Mouse (Mus musculus): Measurements from ENCODE around the gene Mafg.

Mafg gene

DNA sequence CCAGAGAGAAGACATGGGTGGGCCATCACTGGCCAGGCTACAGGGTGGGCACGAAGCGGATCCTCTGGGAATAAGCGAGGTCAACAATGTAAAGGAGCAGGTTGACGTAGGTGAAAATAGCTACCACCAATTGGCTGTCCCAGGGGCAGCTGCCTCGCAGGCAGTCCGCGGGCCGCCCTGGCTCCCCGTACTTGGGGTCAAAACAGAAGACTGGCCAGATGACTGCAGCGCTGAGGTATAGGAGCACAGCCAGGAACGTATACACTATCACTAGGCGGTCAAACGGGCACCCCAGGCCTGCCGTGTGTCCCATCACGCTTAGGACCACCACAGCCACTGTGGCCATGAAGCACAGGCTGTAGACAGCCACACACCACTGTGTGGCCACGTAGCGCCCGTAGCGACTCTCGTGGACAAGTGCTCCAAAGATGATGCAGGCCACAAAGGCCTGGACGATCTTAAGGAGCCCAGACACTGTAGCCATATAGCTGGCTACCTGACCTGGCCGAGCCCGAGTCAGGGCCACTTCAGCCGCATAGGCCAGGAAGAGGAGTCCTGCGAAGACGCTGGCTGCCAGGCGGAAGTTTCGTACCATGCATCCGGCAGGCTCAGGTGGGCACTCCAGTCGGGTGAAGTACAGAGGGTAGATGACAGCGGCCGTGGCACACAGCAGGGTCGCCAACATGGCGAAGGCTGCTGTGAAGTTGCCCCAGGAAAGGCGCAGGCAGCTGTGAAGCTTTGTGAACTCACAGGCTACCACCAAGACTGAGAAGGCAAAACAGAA is 13.8 kb upstream of the Mafg start:
- no peak for DNase-seq (ENCODE audit: low read depth, low spot score)

DNA sequence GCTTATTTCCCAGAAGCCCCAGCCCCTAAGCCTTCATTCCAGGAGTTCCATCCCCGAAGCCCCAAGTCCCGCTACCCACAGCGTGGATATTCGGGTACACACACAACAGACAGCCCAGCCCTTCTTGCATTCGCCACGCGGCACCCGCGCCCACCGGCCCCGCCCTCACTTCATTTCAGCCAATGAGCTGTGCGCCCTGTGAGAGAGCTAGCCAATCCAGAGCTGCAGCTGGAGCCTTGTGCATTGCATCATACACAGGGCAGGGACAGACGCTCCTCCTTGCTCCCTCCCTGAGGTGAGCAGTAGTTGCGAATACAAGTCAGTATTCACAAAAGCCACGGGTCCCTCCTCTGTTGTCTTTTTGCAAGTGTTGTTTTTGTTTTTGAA is 10.2 kb upstream of the Mafg start, which contains the start of gene Pycr1:
Pycr1 (minus strand) TSS at position 169 of the 387 bp plus-strand sequence.
- peak; percentile 95 for DNase-seq (ENCODE audit: low read depth, low spot score)

DNA sequence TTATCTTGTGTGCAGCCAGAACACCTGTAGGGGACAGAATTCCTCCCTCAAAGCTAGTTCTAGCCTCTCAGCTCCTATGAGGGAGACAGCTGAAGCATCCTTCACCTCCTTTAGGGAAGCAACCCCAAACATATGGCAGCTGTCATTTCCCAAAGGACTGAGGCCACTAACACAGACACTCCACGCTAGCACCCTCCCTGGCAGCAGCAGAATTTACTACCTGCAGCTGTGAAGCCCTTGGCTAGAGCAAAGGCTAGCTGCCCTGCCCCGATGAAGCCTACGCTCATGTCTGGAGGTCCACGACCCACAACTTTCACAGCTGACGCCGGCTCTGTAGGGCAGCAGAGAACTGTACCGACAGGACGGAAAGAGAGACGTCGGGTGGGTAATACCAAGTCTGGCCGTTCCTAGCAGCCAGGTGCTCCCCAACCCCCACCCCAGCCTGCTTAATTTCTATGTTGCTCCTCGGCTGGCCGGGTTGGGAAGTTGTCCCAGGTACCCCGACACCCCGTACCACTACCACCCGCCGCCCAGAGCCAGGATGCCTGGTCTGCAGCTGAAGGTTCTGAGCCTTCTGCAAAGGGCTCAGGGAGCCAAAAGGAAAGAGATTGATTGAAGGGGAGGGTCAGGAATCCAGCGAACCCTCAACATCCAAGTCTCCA is 9.7 kb upstream of the Mafg start:
- no peak for DNase-seq (ENCODE audit: low read depth, low spot score)

DNA sequence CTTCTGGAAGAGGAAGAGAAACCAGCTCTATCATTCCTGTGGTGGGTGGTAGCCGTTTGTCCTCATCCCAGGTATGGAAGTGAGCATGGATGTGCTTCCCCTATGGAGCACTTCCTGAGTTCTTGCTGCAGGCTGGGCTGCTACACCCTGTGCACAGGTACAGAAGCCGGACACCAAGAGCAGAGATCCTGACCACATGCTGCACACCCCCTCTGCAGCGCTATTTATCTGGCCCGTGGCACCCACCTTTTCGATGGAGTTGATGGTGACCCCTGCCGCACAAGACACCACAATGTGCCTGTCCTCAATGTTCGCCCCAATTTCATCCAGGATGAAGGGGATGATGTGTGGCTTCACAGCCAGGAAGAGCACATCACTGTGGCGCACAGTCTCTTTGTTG is 8.5 kb upstream of the Mafg start:
- DNase-seq (ENCODE audit: low read depth, low spot score) = no peak

DNA sequence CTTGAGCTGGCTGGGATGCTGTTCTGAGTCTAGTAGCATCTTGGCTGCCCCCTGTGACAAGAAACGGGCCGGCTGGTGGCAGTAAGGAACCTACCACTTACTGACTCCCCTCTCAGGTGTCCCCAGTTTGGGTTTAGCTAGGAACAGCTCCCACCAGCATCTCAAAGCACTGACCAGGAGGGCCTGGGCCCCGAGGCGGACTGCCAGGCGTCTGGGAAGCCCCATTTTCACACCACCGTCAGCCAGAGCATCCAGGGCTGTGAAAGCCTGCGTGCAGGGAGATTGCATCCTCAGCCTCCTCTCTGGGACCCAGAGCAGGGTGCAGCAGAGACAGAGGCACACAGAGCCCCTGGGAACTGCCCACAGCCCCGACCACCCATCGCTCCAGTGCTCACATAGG is 7.9 kb upstream of the Mafg start:
- DNase-seq (ENCODE audit: low read depth, low spot score) = no peak

DNA sequence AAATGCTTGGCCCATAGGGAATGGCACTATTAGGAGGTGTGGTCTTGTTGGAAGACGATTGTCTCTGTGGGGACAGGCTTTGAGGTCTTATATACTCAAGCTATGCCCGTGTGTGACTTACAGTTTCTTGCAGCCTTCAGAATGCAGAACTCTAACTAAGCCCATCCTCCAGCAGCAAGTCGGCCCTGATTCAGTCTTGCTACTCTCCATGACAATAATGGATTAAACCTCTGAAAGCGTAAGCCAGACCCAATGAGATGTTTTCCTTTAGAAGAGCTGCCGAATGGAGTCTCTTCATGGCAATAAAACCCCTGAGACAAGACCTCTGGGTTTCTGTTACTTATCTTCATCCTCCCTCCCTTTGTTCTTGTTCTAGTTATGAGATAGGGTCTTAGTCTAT is 1.4 kb upstream of the Mafg start:
- no peak for DNase-seq (ENCODE audit: low read depth, low spot score)

DNA sequence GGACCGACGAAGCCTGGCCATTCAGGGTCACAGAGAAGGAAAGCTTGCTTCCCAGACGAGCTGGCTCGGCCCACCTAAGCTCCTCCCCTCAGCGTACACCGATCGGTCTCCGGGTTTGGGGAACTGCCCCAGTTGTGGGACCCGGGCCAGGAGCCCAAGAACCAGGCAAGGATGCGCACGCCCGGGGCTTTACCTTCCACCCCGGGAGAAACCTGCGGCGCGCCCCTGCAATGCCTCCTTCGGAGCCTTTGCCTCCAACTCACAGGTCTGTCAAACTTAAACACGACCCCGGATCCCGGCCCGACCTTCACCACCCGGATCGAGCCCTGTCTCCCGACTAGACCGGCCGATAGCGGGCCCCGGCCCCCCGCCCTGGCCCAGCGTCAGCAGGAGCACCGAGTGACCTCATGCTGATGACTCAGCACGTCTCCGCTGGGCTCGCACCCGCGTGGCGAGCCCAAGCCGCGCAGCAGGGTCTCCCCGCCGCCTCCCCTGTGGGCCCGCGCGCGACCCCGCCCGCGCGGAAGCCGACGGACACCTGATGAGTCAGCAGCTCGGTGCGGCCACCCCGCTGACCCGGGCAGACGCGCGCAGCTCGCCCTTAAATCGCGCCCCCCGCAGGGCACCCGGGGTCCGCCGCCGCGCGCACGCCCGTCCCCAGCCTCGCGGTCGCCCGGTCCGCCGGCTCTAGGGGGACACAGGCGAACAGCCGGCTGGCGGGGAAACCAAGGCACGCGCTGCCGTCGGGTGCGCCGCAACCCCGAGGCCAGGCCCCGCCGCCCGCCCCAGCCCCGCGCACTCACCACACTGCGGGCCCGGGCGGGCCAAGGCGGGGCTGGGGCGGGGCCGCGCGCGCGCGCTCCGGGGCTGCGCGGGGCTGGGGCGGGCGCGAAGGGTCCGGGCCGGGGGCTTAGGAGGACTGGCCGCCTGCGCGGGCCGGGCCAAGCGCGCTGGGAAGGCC is 561 bp downstream of the Mafg start:
- DNase-seq (ENCODE audit: low read depth, low spot score) = peak; percentile 76

DNA sequence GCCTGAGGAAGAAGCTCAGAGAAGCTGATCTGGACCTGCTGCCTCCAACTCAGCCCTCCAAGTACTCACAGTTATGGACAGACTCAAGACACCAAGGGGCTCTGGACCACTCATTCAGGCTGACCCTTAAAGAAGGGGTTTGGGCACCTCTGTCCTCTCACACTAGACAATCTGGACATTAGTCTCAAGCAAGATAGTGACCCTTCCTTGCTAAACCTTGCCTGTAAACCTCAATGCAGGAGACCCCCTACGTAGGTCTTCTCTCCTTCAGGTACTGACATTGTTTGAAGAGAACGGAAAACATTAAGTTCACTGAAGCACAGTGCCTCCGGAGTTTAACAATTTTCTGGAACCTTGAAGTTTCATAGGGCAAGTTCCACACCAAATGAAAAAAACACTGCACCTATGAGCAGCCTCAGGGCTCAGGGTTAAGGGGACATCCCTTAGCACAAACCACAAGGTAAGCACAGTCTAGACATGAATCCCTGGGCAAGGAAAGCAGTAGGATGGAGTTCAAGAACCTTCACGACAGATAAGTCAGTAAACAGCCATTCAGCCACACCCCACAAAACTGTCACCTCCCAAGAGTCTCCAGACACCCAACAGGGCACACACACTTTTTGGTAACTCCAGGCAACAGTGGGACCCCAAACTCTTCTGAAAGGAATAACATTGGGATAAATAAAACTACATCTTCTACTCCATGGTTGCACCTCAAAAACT is 1.5 kb downstream of the Mafg start:
- DNase-seq (ENCODE audit: low read depth, low spot score) = no peak

DNA sequence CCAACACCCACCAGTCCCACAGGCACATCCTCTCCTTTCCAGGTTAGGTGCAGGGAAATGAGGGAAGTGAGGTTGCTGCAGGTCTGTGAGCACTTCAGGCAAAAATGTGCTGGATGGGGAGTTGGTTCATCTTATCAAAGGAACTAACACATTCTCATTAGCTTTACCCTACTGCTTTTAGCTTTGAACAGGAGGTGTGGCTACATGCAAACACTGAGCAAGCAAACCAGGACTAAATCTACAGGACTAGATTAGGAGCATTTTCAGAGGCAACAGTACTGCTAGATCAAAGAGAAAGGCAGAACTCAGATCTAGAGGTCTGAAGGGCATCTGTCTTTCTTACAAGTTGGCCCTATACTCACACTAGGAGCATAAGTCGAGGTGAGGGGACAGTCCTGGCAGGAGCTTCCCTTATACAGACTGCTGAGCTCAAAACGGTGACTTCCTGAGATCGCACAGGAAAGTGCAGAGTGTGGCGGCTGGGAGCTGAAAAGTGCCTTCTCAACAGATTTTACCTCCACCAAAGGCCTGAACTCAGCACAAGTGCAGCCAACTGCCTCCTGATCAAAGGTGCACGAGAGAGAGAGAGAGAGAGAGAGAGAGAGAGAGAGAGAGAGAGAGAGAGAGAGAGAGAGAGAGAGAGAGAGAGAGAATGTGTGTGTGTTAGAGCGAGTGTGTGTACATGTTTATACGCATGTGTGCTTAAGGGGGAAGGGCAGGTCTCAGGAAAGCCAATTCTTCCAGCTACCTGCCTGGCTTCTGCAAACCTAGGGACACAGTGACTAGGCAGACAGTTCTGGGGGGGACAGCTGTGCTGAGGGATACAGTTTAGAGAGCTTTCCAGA is 2.3 kb downstream of the Mafg start:
- no peak for DNase-seq (ENCODE audit: low read depth, low spot score)

DNA sequence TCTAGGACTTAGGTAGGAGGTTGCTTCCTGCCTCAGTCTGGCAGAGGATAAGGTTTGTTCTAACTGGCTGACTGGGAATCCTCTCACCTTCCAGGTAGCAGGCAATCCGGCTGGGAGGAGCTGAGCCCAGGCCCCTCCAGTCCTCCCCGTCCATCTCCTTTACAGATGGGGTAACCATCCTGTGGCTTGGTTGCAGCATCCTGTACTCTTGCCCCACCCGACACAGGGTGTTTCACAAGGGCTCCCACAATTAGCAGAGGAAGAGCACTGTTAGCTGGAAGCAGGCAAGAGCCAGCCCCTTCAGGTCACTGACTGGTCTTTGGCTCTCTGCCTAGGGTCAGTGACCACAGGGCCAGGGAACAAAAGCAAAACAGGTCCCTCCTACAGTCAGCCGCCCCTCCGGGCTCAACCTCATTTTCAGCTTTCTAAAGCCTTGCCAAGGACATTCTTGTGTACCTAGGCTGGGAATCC is 3.0 kb downstream of the Mafg start:
- no peak for DNase-seq (ENCODE audit: low read depth, low spot score)

DNA sequence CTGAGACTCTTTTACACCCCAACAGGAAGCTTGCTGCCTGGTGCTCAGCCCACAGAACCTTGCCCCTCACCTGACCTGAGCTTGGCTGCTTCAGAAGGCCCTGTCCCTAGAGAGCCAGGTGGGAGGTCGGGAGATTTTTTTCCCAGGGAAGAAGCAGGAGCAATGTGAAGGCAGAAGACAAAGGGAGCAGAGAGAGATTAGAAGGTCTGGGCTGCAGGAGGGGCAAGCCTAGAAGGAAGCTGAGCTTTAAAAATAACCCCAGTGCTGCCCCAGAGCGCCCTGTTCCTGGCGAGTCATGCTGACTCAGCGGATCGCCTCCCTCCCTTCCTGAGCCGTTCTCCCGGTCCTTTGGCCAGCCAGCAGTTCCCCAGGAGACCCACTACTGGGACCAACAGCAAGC is 3.5 kb downstream of the Mafg start:
- DNase-seq (ENCODE audit: low read depth, low spot score) = no peak

DNA sequence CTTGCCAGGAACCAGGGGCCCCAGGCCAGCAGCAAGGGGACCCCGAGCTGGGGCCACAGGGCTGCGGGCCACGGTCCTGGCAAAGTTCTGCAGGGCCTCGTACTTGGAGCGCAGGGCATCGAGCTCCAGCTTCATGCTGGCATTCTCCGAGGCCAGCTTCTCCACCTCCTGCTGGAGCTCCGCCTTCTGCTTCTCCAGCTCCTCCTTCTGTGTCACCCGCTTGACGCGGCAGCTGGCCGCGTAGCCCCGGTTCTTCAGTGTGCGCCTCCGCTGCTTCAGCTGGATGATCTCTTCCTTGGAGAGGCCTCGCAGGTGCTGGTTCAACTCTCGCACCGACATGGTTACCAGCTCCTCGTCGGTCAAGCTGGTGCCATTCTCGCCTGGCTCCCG is 4.1 kb downstream of the Mafg start:
- DNase-seq (ENCODE audit: low read depth, low spot score) = no peak

DNA sequence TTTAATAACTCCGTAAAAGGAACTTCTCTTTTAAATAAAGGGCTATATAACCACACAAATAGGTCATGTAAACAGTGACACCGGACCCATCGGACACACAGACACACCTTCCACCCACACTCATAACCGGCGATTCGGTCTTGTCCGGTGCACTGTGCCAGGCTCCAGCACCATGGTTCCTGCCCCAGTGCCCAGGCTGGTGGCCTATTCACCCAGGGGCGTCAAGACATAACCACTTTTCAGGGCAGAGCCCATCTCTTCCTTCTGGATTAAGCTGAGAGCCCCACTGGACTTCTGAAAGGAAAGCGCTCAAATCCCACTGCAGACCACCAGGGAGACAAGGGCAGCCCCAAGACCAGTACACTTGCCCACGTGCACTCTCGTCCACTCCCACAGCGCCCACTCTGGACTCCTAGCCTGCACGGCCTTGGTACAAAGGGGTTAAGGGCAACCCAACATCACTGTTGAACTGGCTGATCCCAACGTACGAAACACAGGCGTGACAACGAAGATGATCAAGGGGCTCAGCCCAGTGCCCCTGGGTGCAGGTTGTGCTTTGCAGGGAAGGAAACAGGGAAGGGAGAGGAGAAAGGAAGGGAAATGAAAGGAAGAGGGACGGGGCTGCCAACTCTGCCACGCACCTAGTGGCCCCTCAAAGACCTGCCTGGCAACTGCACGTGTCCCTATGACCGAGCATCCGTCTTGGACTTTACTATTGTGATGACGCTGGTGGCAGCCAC is 4.6 kb downstream of the Mafg start:
- DNase-seq (ENCODE audit: low read depth, low spot score) = no peak

DNA sequence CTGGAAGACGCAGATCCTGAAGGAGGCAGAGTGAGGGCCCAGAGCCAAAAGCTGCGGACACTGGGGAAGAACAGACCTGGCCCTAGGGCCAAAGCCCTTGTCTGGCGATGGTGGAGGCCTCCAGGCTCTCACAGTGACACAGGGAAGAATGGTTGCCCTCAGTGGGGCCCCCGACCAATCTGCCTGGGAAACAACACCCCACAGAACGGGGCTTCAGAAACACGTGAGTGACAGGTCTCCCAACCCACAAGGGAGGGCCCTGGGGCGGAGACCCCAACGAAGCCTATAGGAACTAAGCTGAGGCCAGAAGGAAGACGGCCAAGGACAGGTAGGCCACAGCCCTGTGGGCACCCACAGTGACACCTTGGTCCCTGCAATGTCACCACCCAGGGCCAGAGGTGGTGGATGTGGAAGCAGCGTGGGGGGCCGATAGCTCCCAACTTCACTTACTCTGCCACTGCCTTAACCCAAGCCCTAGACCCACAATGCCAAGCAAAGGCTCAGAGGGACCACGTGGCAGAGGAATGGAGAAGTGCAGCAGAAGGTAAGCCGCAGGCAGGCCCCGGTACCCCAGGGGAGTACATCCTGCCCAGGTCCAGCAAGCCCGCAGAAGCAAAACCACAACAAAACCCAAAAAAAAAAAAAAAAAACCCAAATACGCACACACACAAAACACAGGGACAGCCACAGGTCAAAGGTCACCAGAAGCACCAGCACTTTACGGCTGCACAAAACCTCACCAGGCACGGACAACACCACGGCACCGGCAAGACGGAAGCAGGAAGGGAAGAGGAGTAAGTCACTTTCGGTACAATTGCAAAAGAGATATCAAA is 5.7 kb downstream of the Mafg start:
- DNase-seq (ENCODE audit: low read depth, low spot score) = no peak

DNA sequence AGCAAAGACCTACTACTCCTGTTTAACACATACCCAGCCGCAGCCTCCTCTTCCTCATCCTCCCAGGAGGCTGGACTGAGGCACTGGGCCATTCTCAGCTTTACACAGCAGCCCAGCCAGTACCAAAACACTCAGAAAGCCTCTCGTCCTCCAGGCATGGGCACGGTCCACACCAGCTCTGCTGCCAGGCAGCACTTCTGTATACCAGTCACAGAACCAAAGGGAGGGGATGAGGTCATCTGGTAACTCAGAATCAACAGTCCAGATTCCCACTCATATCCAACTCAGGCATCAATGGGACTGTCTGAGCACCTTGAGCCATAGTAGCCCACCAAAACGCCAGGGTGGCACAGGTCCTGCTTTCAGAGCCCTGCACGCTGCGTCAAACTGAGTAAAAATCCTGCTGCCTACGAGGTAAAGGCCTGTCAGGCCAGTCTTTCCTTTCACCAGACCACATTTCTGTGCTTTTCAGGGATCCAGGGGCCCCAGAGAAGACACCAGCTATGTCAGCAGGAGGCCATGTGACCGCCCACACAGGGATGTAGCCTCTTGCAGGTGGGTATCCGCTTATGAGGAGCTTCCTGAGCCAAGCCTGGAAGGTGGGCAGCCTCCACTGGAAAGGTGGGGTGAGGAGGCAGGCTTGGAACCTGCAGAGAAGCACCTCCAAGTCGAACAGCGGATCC is 6.5 kb downstream of the Mafg start:
- no peak for DNase-seq (ENCODE audit: low read depth, low spot score)

DNA sequence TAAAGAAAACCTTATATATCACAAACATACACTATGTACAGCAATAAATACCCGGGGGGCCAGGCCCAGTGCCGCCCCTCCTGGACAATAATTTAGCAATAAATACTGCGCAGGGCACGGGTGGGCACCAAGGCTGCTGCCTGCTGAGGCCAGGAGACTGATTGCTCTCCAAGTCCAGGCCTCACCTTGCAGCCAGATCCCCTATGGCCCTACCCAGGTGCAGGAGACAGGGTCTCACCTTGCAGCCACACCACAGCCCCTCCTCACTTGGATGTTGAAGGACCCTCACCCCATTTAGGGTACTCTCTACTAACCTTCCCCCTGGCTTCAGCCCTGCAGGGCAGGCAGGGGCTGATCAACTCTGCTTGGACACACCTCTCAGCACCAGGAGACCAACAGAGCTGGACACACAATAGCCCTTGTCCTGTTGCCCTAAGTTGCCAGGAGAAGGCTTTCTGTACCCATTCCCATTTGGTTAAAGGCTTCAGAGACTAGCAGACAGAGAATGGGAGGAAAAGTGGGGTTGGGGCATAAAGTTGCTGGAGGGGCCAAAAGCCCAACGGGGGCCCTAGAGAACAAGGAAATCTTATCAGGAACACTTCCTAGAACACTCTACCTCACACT is 8.1 kb downstream of the Mafg start, which contains the start of gene Sirt7:
Sirt7 (minus strand) TSS at position 89 of the 624 bp plus-strand sequence.
- DNase-seq (ENCODE audit: low read depth, low spot score) = no peak

DNA sequence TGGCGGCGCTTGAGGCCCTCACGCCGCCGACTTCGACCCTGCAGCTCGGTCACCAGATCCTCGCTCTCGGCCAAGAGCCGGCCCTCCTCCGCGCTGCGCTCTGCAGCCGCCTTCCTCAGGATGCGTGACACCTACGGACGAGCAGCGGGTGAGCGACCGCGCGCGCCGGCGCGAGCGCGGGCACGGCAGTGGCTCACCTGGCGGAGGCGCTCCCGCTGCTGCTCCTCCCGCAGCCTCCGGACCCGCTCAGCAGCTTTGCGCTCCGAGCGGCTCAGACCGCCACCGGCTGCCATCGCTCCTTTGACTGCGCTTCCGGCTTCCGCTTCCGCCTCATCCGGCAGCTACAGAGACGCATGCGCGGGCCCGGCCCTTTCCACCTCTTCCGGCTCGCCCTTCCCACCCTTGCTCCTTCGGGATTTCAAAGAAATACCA is 8.7 kb downstream of the Mafg start:
- peak; percentile 86 for DNase-seq (ENCODE audit: low read depth, low spot score)

Data from mesoderm, embryonic 11.5 days (tissue).